Mouse (Mus musculus) small intestine, adult 2 months (tissue): ENCODE data around the gene Pum2.

Source experiments
- CTCF ChIP-seq: fragments of 200-500 bp; IDR thresholded peaks from 2 replicates; pipeline ENCODE4 v1.5.1; 2012; ENCODE audit warnings: low read depth, mild to moderate bottlenecking, control low read depth, inconsistent platforms, low read length, moderate library complexity, mixed read lengths; ENCODE audit not compliant: insufficient replicate concordance, insufficient read length; ENCODE audit errors: extremely low read depth
- POLR2A ChIP-seq: fragments of 200-500 bp; IDR thresholded peaks from 2 replicates; pipeline ENCODE4 v1.6.1; 2012; ENCODE audit warnings: low read depth, mild to moderate bottlenecking, control low read depth, inconsistent platforms, low read length, moderate library complexity

DNA sequence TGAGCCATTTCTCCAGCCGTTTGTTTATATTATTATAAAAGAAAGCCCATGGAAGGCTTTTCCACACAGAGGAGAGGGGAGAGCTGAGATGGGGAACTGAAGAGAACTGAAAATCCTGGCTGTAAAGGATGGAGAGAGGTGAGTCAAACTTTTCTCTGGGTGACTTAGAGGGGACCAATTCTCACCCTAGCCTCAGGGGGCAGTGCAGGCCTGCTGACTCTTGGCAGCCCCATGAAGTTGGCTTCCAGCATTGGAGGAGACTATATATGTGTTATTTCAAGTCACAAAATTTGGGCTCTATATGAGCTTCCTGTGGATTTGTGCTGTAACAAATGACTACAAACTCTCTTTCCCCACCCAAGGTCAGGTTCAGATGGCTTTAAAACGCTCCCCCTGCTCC lies 88.7 kb downstream of the Pum2 start:
- TF ChIP-seq CTCF (peak; percentile 38; the same call in 1 of the 2 replicates), POLR2A (no peak)
